Mouse (Mus musculus) midbrain, embryonic 11.5 days (tissue): ENCODE data around the gene Kctd6. TPM values are rescaled to one million over a fixed set of nuclear protein-coding genes. Genes with fewer than 3 reads are reported as not detected.
"Not testable (repeated sequence)": the region's sequence is repeated elsewhere in the genome, so short reads cannot be mapped to it uniquely, and the experiment has no call there.

Source experiments
- ATAC-seq: fragments of 200-750 bp; cut with Nextera tagmentation; 2 replicates; pipeline ENCODE4 v1.8.0; 2017; ENCODE audit warnings: moderate TSS enrichment, moderate library complexity; ENCODE audit not compliant: low FRiP score
- DNase-seq: peaks from one replicate; pipeline ENCODE4 v3.0.0; 2015; ENCODE audit warnings: low spot score; ENCODE audit errors: missing footprints
- H3K27ac ChIP-seq: fragments of 300-500 bp; sonication (generic); 2 replicates; pipeline ENCODE4 v1.5.1; 2014; ENCODE audit warnings: low read depth, low read length
- H3K27me3 ChIP-seq: fragments of 300-500 bp; sonication (generic); 2 replicates; pipeline ENCODE4 v1.6.1; 2014; ENCODE audit warnings: mild to moderate bottlenecking, low read length, moderate library complexity, mixed read lengths; ENCODE audit not compliant: control insufficient read depth, insufficient read depth
- H3K36me3 ChIP-seq: fragments of 300-500 bp; sonication (generic); 2 replicates; pipeline ENCODE4 v1.6.1; 2014; ENCODE audit warnings: mild to moderate bottlenecking, low read length, moderate library complexity, mixed read lengths; ENCODE audit not compliant: control insufficient read depth, insufficient read depth
- H3K4me1 ChIP-seq: fragments of 300-500 bp; sonication (generic); 2 replicates; pipeline ENCODE4 v1.6.1; 2014; ENCODE audit warnings: low read length; ENCODE audit not compliant: control insufficient read depth, insufficient read depth
- H3K4me2 ChIP-seq: fragments of 300-500 bp; sonication (generic); 2 replicates; pipeline ENCODE4 v1.6.1; 2014; ENCODE audit warnings: mild to moderate bottlenecking, moderate library complexity
- H3K4me3 ChIP-seq: fragments of 300-500 bp; sonication (generic); 2 replicates; pipeline ENCODE4 v1.5.1; 2014; ENCODE audit warnings: low read depth, low read length
- H3K9ac ChIP-seq: fragments of 300-500 bp; sonication (generic); 2 replicates; pipeline ENCODE4 v1.6.1; 2014; ENCODE audit warnings: low read length
- H3K9me3 ChIP-seq: fragments of 300-500 bp; sonication (generic); 2 replicates; pipeline ENCODE4 v1.6.1; 2016; ENCODE audit warnings: low read length; ENCODE audit not compliant: control insufficient read depth
- WGBS: fragments of 180-500 bp; shearing (Covaris S2); extraction: QIAGEN DNeasy Blood & Tissue Kit; methylation state at CpG from one replicate; pipeline ENCODE4 v1.1.7; 2014; 5-methylcytosine and 5-hydroxymethylcytosine counted together
- polyA plus RNA-seq: library from polyadenylated mRNA; unstranded; fragments of >200 nt; fragmentation: Nextera tagmentation; extraction: Ambion mirVana; gene quantifications from 2 replicates; pipeline ENCODE4 v1.2.1, GENCODE M21; 2014

Gene Kctd6
- polyA plus RNA-seq, 1 experiment from 2014 or later: 10.8 TPM

DNA sequence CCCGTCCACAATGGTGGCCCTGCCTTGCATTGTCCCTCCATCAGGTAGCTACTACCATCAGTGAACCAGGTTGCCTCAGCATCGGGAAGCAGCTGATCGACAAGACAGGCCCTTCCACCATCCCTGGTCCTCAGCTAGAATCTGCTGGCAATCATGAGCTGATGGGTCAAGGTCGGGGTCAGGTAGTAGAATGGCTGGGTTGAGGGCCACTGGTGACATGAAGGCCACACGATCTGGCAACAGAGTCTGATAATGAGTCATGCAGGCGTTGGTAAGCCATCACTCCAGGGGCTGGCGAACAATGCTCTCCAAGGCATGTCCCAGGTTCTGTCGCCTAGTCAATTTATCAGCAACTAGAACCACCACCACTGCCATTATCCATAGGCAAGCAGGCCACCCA is 57.3 kb downstream of the Kctd6 start:
- not testable (repeated sequence) for H3K4me1 ChIP-seq, H3K27ac ChIP-seq, H3K9me3 ChIP-seq, DNase-seq, ATAC-seq, H3K9ac ChIP-seq, H3K4me2 ChIP-seq, H3K27me3 ChIP-seq, H3K36me3 ChIP-seq, H3K4me3 ChIP-seq
- WGBS: 84% methylated on average over 8 of the region's 8 CpGs

Other genes with a start within 250 kb of the Kctd6 start
- 0.07 and 0.23 TPM in 2 replicates for gene Dnase1l3, start 219.6 kb upstream of the Kctd6 start, polyA plus RNA-seq
- 15.6 and 16.5 TPM in 2 replicates for gene Abhd6, start 211.2 kb upstream of the Kctd6 start, polyA plus RNA-seq
- 55.5 and 56.5 TPM in 2 replicates for gene Rpp14, start 133.8 kb upstream of the Kctd6 start, polyA plus RNA-seq
- 23.2 and 23.4 TPM in 2 replicates for gene Pxk, start 115.9 kb upstream of the Kctd6 start, polyA plus RNA-seq
- 215 and 238 TPM in 2 replicates for gene Pdhb, start 41.1 kb upstream of the Kctd6 start, polyA plus RNA-seq
- gene Acox2, start 45.2 kb downstream of the Kctd6 start, polyA plus RNA-seq: not detected in 2 replicates
- gene Fam107a, start 103.9 kb downstream of the Kctd6 start, polyA plus RNA-seq: 0.20 and 0.33 TPM in 2 replicates
- gene Oit1, start 164.6 kb downstream of the Kctd6 start, polyA plus RNA-seq: not detected in 2 replicates